Mouse (Mus musculus): ENCODE data around the gene Cdc42bpb. TPM values are rescaled to one million over a fixed set of nuclear protein-coding genes. Genes with fewer than 3 reads are reported as not detected.

Gene Cdc42bpb
- polyA plus RNA-seq, 1 experiment from 2014 or later = 20.1 TPM

GRCm38 (mm10) chr12:111337864-111338354 is 39.6 kb downstream of the Cdc42bpb start:
- Histone ChIP-seq H3K4me3 (no peak overlapping the region), H3K9me3 (replicated peaks) (no peaks in the 10 kb centered on the region), H3K9ac (no peak overlapping the region), H3K4me1 (replicated peaks) (peaks cover 13% of the 10 kb centered on the region), H3K27me3 (no peaks in the 10 kb centered on the region), H3K36me3 (peaks cover 64% of the 10 kb centered on the region), H3K27ac (no peak overlapping the region), H3K4me2 (no peak overlapping the region)
- WGBS = 31% methylated on average over 15 of the region's 15 CpGs
- ATAC-seq (replicated peaks; ENCODE audit: insufficient number of reproducible peaks, insufficient read depth, low FRiP score, low read depth) = no peak

- H3K4me3 ChIP-seq = no peak overlapping the region
- no peak overlapping the region for H3K27ac ChIP-seq
- H3K9ac ChIP-seq = no peak overlapping the region
- peaks cover 9% of the 10 kb centered on the region for H3K4me1 ChIP-seq (replicated peaks)
- ATAC-seq (replicated peaks; ENCODE audit: insufficient number of reproducible peaks, insufficient read depth, low FRiP score, low read depth) = no peak
- peaks cover 71% of the 10 kb centered on the region for H3K36me3 ChIP-seq
- WGBS = 82% methylated on average over 15 of the region's 15 CpGs
- H3K9me3 ChIP-seq (replicated peaks) = no peaks in the 10 kb centered on the region
- H3K4me2 ChIP-seq = no peak overlapping the region
- H3K27me3 ChIP-seq = no peaks in the 10 kb centered on the region
Observed at GRCm38 (mm10) chr12:111333020-111333605, 44.4 kb downstream of the Cdc42bpb start.

GRCm38 (mm10) chr12:111332443-111332842 is 45.1 kb downstream of the Cdc42bpb start:
- H3K27me3 ChIP-seq = no peaks in the 10 kb centered on the region
- H3K9ac ChIP-seq = no peak overlapping the region
- H3K36me3 ChIP-seq = peaks cover 77% of the 10 kb centered on the region
- 91% methylated on average over 11 of the region's 11 CpGs for WGBS
- H3K4me1 ChIP-seq (replicated peaks) = peaks cover 3% of the 10 kb centered on the region
- H3K27ac ChIP-seq = no peak overlapping the region
- no peak for ATAC-seq (replicated peaks; ENCODE audit: insufficient number of reproducible peaks, insufficient read depth, low FRiP score, low read depth)
- H3K4me3 ChIP-seq = no peak overlapping the region
- H3K9me3 ChIP-seq (replicated peaks) = no peaks in the 10 kb centered on the region
- no peak overlapping the region for H3K4me2 ChIP-seq

GRCm38 (mm10) chr12:111331573-111331972 is 45.9 kb downstream of the Cdc42bpb start:
- Histone ChIP-seq H3K4me2 (no peak overlapping the region), H3K36me3 (peaks cover 85% of the 10 kb centered on the region), H3K27ac (no peak overlapping the region), H3K4me1 (replicated peaks) (no peaks in the 10 kb centered on the region), H3K9me3 (replicated peaks) (no peaks in the 10 kb centered on the region), H3K27me3 (no peaks in the 10 kb centered on the region), H3K9ac (no peak overlapping the region), H3K4me3 (no peak overlapping the region)
- WGBS = 92% methylated on average over 9 of the region's 9 CpGs
- no peak for ATAC-seq (replicated peaks; ENCODE audit: insufficient number of reproducible peaks, insufficient read depth, low FRiP score, low read depth)

- Histone ChIP-seq H3K27ac (no peak overlapping the region), H3K9me3 (replicated peaks) (no peaks in the 10 kb centered on the region), H3K9ac (no peak overlapping the region), H3K4me2 (no peak overlapping the region), H3K36me3 (peaks cover 84% of the 10 kb centered on the region), H3K4me3 (no peak overlapping the region), H3K27me3 (no peaks in the 10 kb centered on the region), H3K4me1 (replicated peaks) (no peaks in the 10 kb centered on the region)
- no peak for ATAC-seq (replicated peaks; ENCODE audit: insufficient number of reproducible peaks, insufficient read depth, low FRiP score, low read depth)
- whole genome bisulfite sequencing = 95% methylated on average over 15 of the region's 15 CpGs
Observed at GRCm38 (mm10) chr12:111329281-111329680, 48.2 kb downstream of the Cdc42bpb start.

GRCm38 (mm10) chr12:111328360-111328759 is 49.2 kb downstream of the Cdc42bpb start:
- no peak overlapping the region for H3K9ac ChIP-seq
- ATAC-seq (replicated peaks; ENCODE audit: insufficient number of reproducible peaks, insufficient read depth, low FRiP score, low read depth) = no peak; the same call in 1 of the 2 replicates
- H3K4me1 ChIP-seq (replicated peaks) = no peaks in the 10 kb centered on the region
- no peak overlapping the region for H3K4me2 ChIP-seq
- H3K27ac ChIP-seq = no peak overlapping the region
- WGBS = 88% methylated on average over 6 of the region's 6 CpGs
- H3K36me3 ChIP-seq = peaks cover 86% of the 10 kb centered on the region
- no peaks in the 10 kb centered on the region for H3K9me3 ChIP-seq (replicated peaks)
- H3K27me3 ChIP-seq = no peaks in the 10 kb centered on the region
- no peak overlapping the region for H3K4me3 ChIP-seq

- no peaks in the 10 kb centered on the region for H3K27me3 ChIP-seq
- peaks cover 90% of the 10 kb centered on the region for H3K36me3 ChIP-seq
- no peaks in the 10 kb centered on the region; the same call in 1 of the 2 replicates for H3K4me1 ChIP-seq (replicated peaks)
- WGBS = 90% methylated on average over 18 of the region's 18 CpGs
- H3K9ac ChIP-seq = no peak overlapping the region
- H3K4me3 ChIP-seq = no peak overlapping the region
- no peak overlapping the region for H3K27ac ChIP-seq
- no peak overlapping the region for H3K4me2 ChIP-seq
- H3K9me3 ChIP-seq (replicated peaks) = no peaks in the 10 kb centered on the region
- ATAC-seq (replicated peaks; ENCODE audit: insufficient number of reproducible peaks, insufficient read depth, low FRiP score, low read depth) = no peak
Observed at GRCm38 (mm10) chr12:111325744-111326424, 51.6 kb downstream of the Cdc42bpb start.

GRCm38 (mm10) chr12:111324949-111325348 is 52.6 kb downstream of the Cdc42bpb start:
- Histone ChIP-seq H3K4me3 (no peak overlapping the region), H3K9ac (no peak overlapping the region), H3K27ac (no peak overlapping the region), H3K36me3 (peaks cover 88% of the 10 kb centered on the region), H3K9me3 (replicated peaks) (no peaks in the 10 kb centered on the region), H3K27me3 (no peaks in the 10 kb centered on the region), H3K4me2 (no peak overlapping the region), H3K4me1 (replicated peaks) (peaks cover 3% of the 10 kb centered on the region; the same call in 1 of the 2 replicates)
- no peak for ATAC-seq (replicated peaks; ENCODE audit: insufficient number of reproducible peaks, insufficient read depth, low FRiP score, low read depth)
- WGBS = 94% methylated on average over 12 of the region's 12 CpGs

GRCm38 (mm10) chr12:111324536-111324935 is 53.0 kb downstream of the Cdc42bpb start:
- H3K4me2 ChIP-seq = no peak overlapping the region
- H3K36me3 ChIP-seq = peaks cover 89% of the 10 kb centered on the region
- peaks cover 3% of the 10 kb centered on the region; the same call in 1 of the 2 replicates for H3K4me1 ChIP-seq (replicated peaks)
- H3K27ac ChIP-seq = no peak overlapping the region
- H3K9me3 ChIP-seq (replicated peaks) = no peaks in the 10 kb centered on the region
- whole genome bisulfite sequencing = 94% methylated on average over 21 of the region's 21 CpGs
- H3K9ac ChIP-seq = no peak overlapping the region
- no peak overlapping the region for H3K4me3 ChIP-seq
- ATAC-seq (replicated peaks; ENCODE audit: insufficient number of reproducible peaks, insufficient read depth, low FRiP score, low read depth) = no peak
- no peaks in the 10 kb centered on the region for H3K27me3 ChIP-seq

GRCm38 (mm10) chr12:111323423-111323822 is 54.1 kb downstream of the Cdc42bpb start:
- no peak overlapping the region for H3K9ac ChIP-seq
- ATAC-seq (replicated peaks; ENCODE audit: insufficient number of reproducible peaks, insufficient read depth, low FRiP score, low read depth) = no peak
- H3K36me3 ChIP-seq = peaks cover 89% of the 10 kb centered on the region
- no peaks in the 10 kb centered on the region for H3K27me3 ChIP-seq
- peaks cover 3% of the 10 kb centered on the region; the same call in 1 of the 2 replicates for H3K4me1 ChIP-seq (replicated peaks)
- H3K4me3 ChIP-seq = no peak overlapping the region
- WGBS = 72% methylated on average over 4 of the region's 4 CpGs
- H3K27ac ChIP-seq = no peak overlapping the region
- no peak overlapping the region for H3K4me2 ChIP-seq
- no peaks in the 10 kb centered on the region for H3K9me3 ChIP-seq (replicated peaks)

GRCm38 (mm10) chr12:111321832-111322231 is 55.7 kb downstream of the Cdc42bpb start:
- no peak overlapping the region for H3K9ac ChIP-seq
- H3K4me2 ChIP-seq = no peak overlapping the region
- peaks cover 3% of the 10 kb centered on the region; the same call in 1 of the 2 replicates for H3K4me1 ChIP-seq (replicated peaks)
- no peaks in the 10 kb centered on the region for H3K9me3 ChIP-seq (replicated peaks)
- peaks cover 89% of the 10 kb centered on the region for H3K36me3 ChIP-seq
- H3K27me3 ChIP-seq = no peaks in the 10 kb centered on the region
- H3K4me3 ChIP-seq = no peak overlapping the region
- 89% methylated on average over 13 of the region's 13 CpGs for WGBS
- no peak for ATAC-seq (replicated peaks; ENCODE audit: insufficient number of reproducible peaks, insufficient read depth, low FRiP score, low read depth)
- H3K27ac ChIP-seq = no peak overlapping the region
